Mouse (Mus musculus) adipose tissue, adult 10 weeks (tissue): ENCODE measurements around the gene Tnfrsf13b. TPM values are rescaled to one million over a fixed set of nuclear protein-coding genes. Genes with fewer than 3 reads are reported as not detected.

ENCODE experiments used
- polyA plus RNA-seq: library from polyadenylated mRNA; stranded (reverse); fragments of 350-450 nt; fragmentation: Illumina TruSeq; extraction: RNeasy Lipid Tissue Mini Kit (QIAGEN cat#74804); gene quantifications from one replicate; pipeline ENCODE4 v1.2.3, GENCODE M21; 2014; ENCODE audit warnings: low read depth, low replicate concordance

Gene Tnfrsf13b
- polyA plus RNA-seq: 2.3 TPM

DNA sequence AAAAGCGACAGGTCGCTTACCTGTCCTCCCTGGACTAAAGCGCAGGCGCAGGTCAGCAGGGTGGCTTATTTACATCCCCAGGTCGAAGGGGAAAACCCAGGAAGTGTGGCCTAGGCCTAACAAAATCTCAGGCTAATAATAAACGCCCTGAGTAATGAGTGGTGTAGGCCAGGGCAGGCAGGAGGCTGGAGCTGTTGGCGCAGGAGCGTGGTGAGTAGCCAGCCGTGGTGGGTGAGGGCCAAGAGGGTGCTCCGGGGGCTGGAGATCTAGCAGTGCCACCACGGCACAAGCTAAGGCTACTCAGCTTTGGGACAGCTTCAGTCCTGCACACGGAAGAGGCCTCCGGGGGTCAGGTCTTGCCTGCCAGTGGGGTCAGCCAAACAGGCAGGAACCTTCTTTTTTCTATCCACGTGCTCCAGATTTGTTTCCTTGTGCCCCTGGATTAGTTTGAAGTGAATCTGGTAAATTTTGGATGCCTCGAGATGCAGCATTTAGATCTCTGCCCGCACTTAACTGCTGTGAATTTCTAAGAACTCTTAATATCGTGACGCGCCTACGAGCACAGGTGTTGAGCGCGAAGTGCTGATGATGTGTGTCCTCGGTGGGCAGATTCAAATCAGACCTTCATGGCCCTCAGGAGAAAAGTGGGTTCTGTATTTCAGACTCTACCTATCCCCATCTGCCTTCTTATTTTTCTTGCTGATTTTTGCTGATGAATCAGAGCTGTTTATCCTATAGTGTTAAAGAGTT lies at the start of gene Tnfrsf13b:
Gene Tnfrsf13b (plus strand): TSS at position 150 of the 750 bp plus-strand sequence.

DNA sequence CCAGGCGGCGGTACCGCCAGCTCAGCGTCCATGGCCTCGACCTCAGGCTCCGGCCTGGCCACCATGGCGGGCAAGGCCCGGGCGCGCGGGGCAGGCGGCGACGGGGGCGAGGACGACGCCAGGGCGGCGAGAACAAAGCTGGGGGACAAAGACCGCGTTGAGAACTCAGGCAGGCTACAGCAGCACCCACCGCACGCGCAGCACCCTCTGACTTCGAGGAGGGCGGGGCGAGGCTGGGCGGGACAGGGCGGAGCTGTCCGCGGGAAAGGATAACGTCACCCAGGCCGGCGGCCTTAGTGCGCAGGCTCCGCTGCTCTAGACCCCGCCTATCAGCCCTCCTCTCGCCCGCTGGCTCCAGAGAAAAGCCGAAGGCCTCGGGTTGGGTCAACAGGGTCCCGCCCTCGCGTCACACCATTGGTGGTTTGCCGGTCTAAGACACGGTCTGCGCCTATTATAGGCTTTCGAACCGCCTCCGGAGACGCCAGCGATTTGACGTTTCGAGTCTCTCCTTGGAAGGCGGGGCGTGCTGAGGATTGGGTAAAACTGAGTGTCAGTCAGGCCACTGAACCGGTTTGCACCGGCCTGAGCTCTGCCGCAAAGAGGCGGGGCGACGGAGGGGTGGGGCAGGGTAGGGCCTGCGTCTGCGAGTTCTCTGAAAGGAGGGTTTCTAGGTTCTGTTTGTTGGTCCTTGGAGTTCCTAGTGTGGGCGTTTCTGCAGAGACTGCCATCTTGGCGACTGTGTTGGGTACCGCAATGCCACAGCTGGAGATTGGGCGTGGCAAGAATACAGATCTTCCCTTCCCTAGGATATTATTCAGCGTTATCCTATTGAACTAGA lies 48.5 kb downstream of the Tnfrsf13b start, which contains the start of gene Usp22:
Gene Usp22 (minus strand): TSS at position 235 of the 838 bp plus-strand sequence.

Other genes starting within 250 kb of the Tnfrsf13b start
- 30.2 TPM for gene Tmem11, start 247.5 kb upstream of the Tnfrsf13b start, polyA plus RNA-seq
- 21.6 TPM for gene Natd1, start 212.0 kb upstream of the Tnfrsf13b start, polyA plus RNA-seq
- 36.3 TPM for gene Map2k3, start 194.7 kb upstream of the Tnfrsf13b start, polyA plus RNA-seq
- gene Kcnj12, start 104.2 kb upstream of the Tnfrsf13b start, polyA plus RNA-seq: 2.9 TPM
- 49.8 TPM for gene Usp22, start 48.3 kb downstream of the Tnfrsf13b start, polyA plus RNA-seq
- 11.9 TPM for gene Aldh3a1, start 80.8 kb downstream of the Tnfrsf13b start, polyA plus RNA-seq
- gene Aldh3a2, start 140.7 kb downstream of the Tnfrsf13b start, polyA plus RNA-seq: 94.2 TPM
- 3.8 TPM for gene Slc47a2, start 216.1 kb downstream of the Tnfrsf13b start, polyA plus RNA-seq